Mouse (Mus musculus): ENCODE measurements around the gene Ufd1.
A peak's percentile ranks its signal among the peaks of the same experiment; 100 is the strongest.
"Not testable (repeated sequence)": the region's sequence is repeated elsewhere in the genome, so short reads cannot be mapped to it uniquely, and the experiment has no call there.

Ufd1 gene

DNA sequence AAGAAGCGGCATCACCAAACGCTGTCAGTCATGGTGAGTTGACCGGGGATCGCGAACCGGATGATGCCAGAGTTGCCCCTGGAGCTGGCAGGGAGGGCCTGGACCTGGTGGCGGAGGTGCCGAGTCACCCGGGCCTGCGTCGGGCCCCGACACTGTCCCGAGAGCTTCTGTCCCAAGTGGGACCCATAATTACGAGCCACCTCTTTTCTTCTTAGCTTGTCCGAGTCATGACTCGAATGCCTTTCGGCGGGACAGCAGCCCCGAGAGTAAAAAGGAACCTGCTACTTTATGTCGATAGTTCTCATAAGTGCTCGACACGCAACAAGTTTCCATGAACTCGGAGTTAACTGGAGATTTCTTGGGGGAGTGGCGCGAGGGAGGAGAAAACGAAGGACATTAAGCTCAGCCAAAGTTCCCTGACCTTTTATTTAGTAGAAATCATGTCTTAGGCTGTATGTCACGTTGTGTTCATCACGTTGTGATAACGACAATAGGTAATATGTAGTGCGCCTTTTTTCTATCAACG is 869 bp downstream of the Ufd1 start:
- no peak for DNase-seq

DNA sequence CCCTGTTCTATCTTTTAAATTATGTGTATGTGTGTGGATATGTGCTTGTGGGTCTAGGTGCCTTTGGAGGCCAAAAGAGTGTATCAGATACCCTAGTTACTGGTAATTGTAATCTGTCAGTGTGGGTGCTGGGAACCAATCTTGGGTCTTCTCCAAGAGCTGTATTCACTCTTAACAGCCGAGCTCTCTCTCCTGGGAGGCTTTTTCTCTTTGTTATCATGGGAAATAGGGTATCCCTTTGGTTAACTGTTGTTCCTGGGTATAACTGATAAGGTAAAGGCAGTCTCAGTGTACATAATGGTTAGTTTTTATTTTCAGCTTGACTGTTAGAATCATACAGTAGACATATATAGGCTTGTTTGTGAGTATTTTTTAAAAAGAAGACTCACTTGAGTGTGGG is 10.8 kb downstream of the Ufd1 start:
- no peak for DNase-seq

DNA sequence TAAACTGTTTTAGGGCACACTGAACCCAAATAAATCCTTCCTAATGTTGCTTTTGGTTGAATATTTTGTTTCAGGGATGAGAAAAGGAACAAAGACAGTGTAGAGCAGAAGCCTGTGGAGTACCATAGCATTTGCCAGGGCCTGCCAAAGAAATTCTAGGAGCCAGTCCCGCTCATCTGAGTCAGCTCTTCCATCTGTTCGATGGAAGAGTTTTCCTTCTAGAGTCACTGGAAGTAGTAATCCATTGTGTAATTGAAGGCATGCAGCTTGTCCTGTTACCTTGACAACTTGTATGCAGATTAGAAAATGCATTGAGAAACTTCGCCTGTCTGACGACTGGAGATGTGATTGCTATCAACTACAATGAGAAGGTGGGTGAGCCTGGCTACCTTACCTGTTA is 11.3 kb downstream of the Ufd1 start:
- DNase-seq, result no peak

- no peak for DNase-seq
Observed at GRCm38 (mm10) chr16:18828630-18829029, 17.1 kb downstream of the Ufd1 start.

DNA sequence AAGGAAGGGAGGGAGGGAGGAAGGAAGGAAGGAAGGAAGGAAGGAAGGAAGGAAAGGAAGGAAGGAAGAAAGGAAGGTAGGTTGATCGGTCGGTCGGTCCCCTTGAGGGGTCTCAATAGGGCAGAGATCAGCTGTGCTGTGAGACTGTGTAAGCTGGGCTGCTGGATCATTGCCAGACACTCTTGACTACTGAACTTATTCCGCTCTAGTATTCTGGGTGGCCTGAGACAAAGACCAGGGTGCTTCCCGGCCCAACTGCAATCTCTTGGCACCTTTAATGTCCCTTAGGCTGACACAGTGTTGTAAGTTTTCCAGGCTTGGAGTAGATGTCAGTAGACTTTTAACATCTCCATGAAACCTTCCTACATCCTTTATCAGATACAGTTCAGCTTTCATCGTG is 17.5 kb downstream of the Ufd1 start:
- DNase-seq, result no peak

GRCm38 (mm10) chr16:18833486-18833885 is 21.9 kb downstream of the Ufd1 start:
- DNase-seq, result no peak

DNA sequence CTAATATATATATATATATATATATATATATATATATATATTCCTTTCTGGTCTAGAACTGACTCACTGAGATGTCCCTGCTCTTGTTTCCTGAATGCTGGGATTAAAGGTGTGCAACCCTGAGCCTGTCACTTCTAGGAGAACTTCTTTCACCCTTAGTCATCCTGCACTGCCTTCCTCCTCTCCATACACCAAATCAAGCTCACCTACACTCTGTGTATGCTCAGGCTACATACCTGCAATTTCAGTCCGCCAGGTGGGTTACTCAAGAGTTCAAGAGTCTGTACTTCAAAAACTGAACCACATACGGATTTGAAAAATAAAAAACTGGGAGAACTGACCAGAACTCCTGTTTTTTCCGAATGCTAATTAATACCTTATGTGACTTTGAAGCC is 24.5 kb downstream of the Ufd1 start:
- DNase-seq, result peak; percentile 26

DNA sequence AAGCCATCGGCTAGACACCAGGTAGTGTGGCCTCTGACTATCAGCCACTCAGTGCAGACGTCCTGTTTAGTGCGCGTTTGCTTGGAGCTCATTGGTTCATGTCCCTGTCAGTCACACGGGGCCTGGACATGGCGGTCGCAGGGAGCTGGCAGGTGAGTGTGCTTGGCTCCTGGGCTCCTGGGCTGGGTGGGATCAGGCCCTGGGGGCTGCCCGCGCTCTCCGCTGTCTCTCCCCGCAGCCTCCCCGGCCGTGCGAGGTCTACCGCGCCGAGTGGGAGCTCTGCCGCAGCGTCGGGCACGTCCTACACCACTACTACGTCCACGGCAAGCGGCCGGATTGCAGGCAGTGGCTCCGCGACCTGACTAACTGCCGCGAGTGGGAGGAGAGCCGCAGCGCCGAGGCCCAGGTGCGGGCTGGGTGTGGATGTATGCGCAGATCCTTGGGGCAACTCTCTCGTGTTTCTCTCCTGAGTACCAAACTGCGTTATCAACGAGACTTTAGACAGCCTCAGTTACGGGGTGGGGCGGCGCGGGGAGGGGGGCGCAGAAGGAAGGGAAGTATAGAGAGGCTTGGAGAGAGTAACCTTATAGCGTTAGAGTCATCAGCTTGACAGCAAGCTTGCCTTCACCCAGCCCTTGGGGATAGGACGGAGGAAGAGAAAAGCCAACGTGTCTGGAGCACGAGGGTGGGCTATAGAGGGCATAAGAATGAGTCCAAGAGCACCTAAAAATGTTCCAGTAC is 25.1 kb downstream of the Ufd1 start, which contains the start of the genes 2510002D24Rik and Gm28539:
2510002D24Rik (plus strand) TSS at position 111 of the 741 bp plus-strand sequence.
Gm28539 (plus strand) TSS at position 117 of the 741 bp plus-strand sequence.
- peak; percentile 95 for DNase-seq

DNA sequence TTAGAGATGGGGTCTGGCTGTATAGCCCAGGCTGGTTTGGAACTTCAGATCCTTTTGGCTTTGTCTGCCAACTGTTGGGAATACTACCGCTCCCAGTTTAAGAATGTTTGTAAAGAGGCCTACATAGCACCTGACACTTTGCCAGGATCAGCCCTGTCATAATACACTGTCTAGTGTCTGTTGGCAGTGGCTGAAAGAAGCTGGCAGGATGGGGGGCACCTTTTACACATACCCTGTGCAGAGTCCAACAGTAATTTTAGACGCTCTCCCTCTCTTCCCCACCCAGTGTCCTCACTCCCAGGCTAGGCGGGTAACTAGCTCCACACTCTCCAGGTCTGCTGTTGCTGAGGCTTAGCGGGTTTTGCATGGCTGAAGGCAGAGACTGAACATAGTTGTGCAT is 26.8 kb downstream of the Ufd1 start:
- no peak for DNase-seq

- no peak for DNase-seq
Observed at GRCm38 (mm10) chr16:18846301-18846820, 34.8 kb downstream of the Ufd1 start.

DNA sequence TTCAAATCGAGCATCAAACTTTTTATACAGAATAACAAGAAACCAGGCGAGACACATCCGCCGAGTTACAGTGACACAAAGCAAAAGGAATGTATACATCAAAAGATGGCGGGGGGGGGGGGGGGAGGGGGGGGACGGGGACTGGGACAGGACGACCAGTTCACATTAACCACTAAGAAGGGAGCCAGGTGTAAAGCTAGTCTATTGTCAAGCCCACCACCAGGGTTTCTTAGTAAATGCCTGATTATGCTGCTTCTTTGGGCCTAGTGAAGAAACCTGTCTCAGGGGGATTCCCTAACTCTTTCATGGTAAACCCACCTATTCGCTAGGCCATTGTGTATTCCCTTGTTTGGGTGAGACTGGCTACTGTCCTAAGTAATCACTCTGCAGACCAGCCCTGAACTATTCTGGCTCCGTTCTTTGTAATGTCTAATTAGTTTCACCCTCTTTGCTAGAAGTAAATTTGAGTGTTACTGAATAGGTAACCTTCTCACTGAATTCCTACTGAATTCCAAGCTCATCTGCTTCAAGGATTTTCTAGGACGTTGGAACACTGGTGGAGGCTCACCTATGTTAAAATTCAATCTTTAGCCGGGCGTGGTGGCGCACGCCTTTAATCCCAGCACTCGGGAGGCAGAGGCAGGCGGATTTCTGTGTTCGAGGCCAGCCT is 38.1 kb downstream of the Ufd1 start:
- DNase-seq, result not testable (repeated sequence)

DNA sequence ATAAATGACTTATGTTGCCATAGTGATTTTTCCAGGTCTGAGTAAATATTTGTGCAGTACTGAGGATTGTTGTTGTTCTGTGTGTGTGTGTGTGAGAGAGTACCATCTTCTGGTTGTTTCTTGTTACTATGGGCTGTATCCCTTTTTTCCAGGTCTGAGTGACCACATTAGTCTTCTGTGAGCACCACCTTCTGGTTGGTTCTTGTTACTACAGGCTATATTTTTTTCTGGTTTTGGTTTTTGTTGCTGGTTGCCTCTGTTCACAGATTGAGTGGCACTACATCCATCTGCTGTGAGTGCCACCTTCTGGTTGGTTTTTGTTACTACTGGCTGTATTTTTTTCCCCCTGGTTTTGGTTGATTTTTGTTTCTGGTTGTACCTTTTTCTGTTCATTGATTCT is 47.0 kb downstream of the Ufd1 start:
- peak; percentile 55 for DNase-seq

DNA sequence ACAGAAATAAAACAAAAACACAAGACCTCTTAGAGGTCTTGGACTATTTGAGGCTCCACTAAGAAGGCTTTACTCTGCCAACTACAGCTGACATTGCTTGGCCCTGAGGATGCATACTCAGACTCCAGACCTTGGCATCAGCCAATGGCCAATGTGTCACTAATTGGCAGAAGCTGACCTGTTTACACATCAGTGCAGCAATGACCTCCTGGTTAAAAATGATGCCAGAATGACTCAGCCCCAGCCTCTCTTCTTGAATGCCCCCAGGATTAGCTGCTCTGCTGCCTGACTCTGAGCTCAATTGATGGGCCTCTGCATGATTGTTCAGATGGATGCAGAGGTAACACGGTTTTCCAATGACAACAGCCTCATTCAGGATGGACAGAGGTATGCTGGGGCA is 48.6 kb downstream of the Ufd1 start:
- no peak for DNase-seq

GRCm38 (mm10) chr16:18870495-18870894 is 58.9 kb downstream of the Ufd1 start:
- not testable (repeated sequence) for DNase-seq

GRCm38 (mm10) chr16:18876091-18876441 is 64.5 kb downstream of the Ufd1 start:
- DNase-seq, result no peak

GRCm38 (mm10) chr16:18876442-18877308 is 65.1 kb downstream of the Ufd1 start, which contains the start of the genes Mrpl40 and Hira:
TSS of gene Mrpl40 (minus strand) at chr16:18876862.
TSS of gene Hira (plus strand) at chr16:18877037.
- peak; percentile 94 for DNase-seq

- DNase-seq, result peak; percentile 58
Observed at GRCm38 (mm10) chr16:18877386-18878090, 66.0 kb downstream of the Ufd1 start.

GRCm38 (mm10) chr16:18878091-18878720 is 66.6 kb downstream of the Ufd1 start:
- no peak for DNase-seq

DNA sequence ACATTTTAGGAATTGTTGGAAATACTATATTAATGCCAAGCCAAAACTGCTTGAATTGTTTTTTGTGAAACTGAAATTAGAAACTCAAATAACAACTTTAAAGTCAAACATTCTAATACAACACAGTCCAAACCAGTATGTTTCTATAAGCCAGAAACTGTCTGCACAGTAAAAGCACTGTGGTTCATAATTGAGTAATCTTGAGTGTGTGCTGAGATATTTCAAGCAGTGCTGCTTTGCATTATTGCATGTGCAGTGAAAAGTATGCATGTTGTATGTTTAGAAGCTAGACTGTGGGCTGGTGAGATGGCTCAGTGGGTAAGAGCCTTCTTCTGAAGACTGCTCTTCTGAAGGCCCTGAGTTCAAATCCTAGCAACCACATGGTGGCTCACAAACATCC is 72.5 kb downstream of the Ufd1 start:
- no peak for DNase-seq
